Mouse (Mus musculus) frontal cortex, postnatal 25 days (tissue): ENCODE results near the gene Cntn2.
"Not testable (repeated sequence)": the region's sequence is repeated elsewhere in the genome, so short reads cannot be mapped to it uniquely, and the experiment has no call there.

Experiments used
- DNase-seq, 2 experiments: peaks; one replicate each; pipeline ENCODE4 v3.0.0; 2022; ENCODE audit warnings: low spot score in 2 of 2

Cntn2 gene

GRCm38 (mm10) chr1:132511521-132511920, 31.5 kb downstream of the Cntn2 start:
- DNase-seq: no peak

GRCm38 (mm10) chr1:132509771-132510170, 33.3 kb downstream of the Cntn2 start:
- DNase-seq: no peak

- DNase-seq: no peak
Measured at GRCm38 (mm10) chr1:132506656-132507055, 36.4 kb downstream of the Cntn2 start.

- DNase-seq: no peak
Measured at GRCm38 (mm10) chr1:132506058-132506457, 37.0 kb downstream of the Cntn2 start, which contains the start of gene Tmem81. TSS of gene Tmem81 (plus strand) at chr1:132506230.

GRCm38 (mm10) chr1:132505155-132505554, 37.9 kb downstream of the Cntn2 start:
- no peak for DNase-seq

GRCm38 (mm10) chr1:132500535-132500934, 42.5 kb downstream of the Cntn2 start:
- DNase-seq: no peak

GRCm38 (mm10) chr1:132483759-132484158, 59.3 kb downstream of the Cntn2 start:
- no peak for DNase-seq

GRCm38 (mm10) chr1:132483234-132483633, 59.8 kb downstream of the Cntn2 start:
- DNase-seq: no peak

GRCm38 (mm10) chr1:132481619-132482018, 61.4 kb downstream of the Cntn2 start:
- no peak for DNase-seq

- DNase-seq: no peak
Measured at GRCm38 (mm10) chr1:132479438-132479837, 63.6 kb downstream of the Cntn2 start.

- peak; percentile 82 for DNase-seq
Measured at GRCm38 (mm10) chr1:132476928-132477691, 65.9 kb downstream of the Cntn2 start, which contains the start of gene Rbbp5. TSS of gene Rbbp5 (plus strand) at chr1:132477365.

- no peak for DNase-seq
Measured at GRCm38 (mm10) chr1:132476575-132476927, 66.5 kb downstream of the Cntn2 start.

- DNase-seq: no peak
Measured at GRCm38 (mm10) chr1:132474496-132474895, 68.6 kb downstream of the Cntn2 start.

GRCm38 (mm10) chr1:132472537-132472936, 70.5 kb downstream of the Cntn2 start:
- DNase-seq: no peak

- no peak for DNase-seq
Measured at GRCm38 (mm10) chr1:132471499-132471898, 71.6 kb downstream of the Cntn2 start.

- no peak for DNase-seq
Measured at GRCm38 (mm10) chr1:132471032-132471431, 72.0 kb downstream of the Cntn2 start.

GRCm38 (mm10) chr1:132470031-132470430, 73.0 kb downstream of the Cntn2 start:
- not testable (repeated sequence) for DNase-seq

- DNase-seq: no peak
Measured at GRCm38 (mm10) chr1:132469519-132469918, 73.5 kb downstream of the Cntn2 start.

GRCm38 (mm10) chr1:132468926-132469325, 74.1 kb downstream of the Cntn2 start:
- no peak for DNase-seq

GRCm38 (mm10) chr1:132464651-132465050, 78.4 kb downstream of the Cntn2 start:
- no peak for DNase-seq
